Mouse (Mus musculus) bone marrow macrophage, adult 2 months (primary cell): ENCODE measurements around the gene Stag1. TPM values are rescaled to one million over a fixed set of nuclear protein-coding genes. Genes with fewer than 3 reads are reported as not detected.

Experiments
- H3K27ac ChIP-seq: 2 replicates; pipeline ENCODE4 v1.5.1; 2012; ENCODE audit warnings: low read depth, low read length; ENCODE audit not compliant: insufficient read depth
- H3K4me1 ChIP-seq: 2 replicates; pipeline ENCODE4 v1.6.1; 2012; ENCODE audit warnings: low read length; ENCODE audit not compliant: control insufficient read depth, insufficient read depth
- H3K4me3 ChIP-seq: 2 replicates; pipeline ENCODE4 v1.5.1; 2012; ENCODE audit warnings: mild to moderate bottlenecking, low read length, moderate library complexity; ENCODE audit not compliant: insufficient read depth
- CTCF ChIP-seq: IDR thresholded peaks from 2 replicates; pipeline ENCODE4 v1.5.1; 2012; ENCODE audit warnings: low read depth, mild to moderate bottlenecking, low read length, moderate library complexity
- POLR2A ChIP-seq: IDR thresholded peaks from 2 replicates; pipeline ENCODE4 v1.6.1; 2012; ENCODE audit warnings: mild to moderate bottlenecking, low read depth, low read length, borderline replicate concordance
- polyA plus RNA-seq: library from polyadenylated mRNA; stranded (reverse); fragments of >200 nt; gene quantifications from 2 replicates; pipeline ENCODE4 v1.2.4, GENCODE M21; 2012; ENCODE audit not compliant: missing spikeins, insufficient read depth, insufficient read length

Stag1 gene
- polyA plus RNA-seq, 1 experiment, result 34.1 TPM

- Histone ChIP-seq H3K27ac (no peak overlapping the region), H3K4me1 (no peaks in the 10 kb centered on the region), H3K4me3 (no peak overlapping the region)
- TF ChIP-seq POLR2A (no peak), CTCF (no peak)
Observed at GRCm38 (mm10) chr9:100944677-100945365, 347.2 kb downstream of the Stag1 start.

GRCm38 (mm10) chr9:100951481-100951880, 353.9 kb downstream of the Stag1 start:
- H3K4me1 ChIP-seq, result no peaks in the 10 kb centered on the region
- TF ChIP-seq POLR2A, result no peak
- no peak for TF ChIP-seq CTCF
- no peak overlapping the region for H3K4me3 ChIP-seq
- H3K27ac ChIP-seq, result no peak overlapping the region

- H3K27ac ChIP-seq, result no peak overlapping the region
- TF ChIP-seq POLR2A, result no peak
- TF ChIP-seq CTCF, result no peak
- no peaks in the 10 kb centered on the region for H3K4me1 ChIP-seq
- no peak overlapping the region for H3K4me3 ChIP-seq
Observed at GRCm38 (mm10) chr9:100962903-100963427, 365.4 kb downstream of the Stag1 start.

GRCm38 (mm10) chr9:100963428-100963912, 365.9 kb downstream of the Stag1 start:
- Histone ChIP-seq H3K27ac (no peak overlapping the region), H3K4me1 (no peaks in the 10 kb centered on the region), H3K4me3 (no peak overlapping the region)
- TF ChIP-seq POLR2A, result no peak
- no peak for TF ChIP-seq CTCF

GRCm38 (mm10) chr9:100964106-100964505, 366.5 kb downstream of the Stag1 start:
- no peak overlapping the region for H3K4me3 ChIP-seq
- no peak for TF ChIP-seq POLR2A
- TF ChIP-seq CTCF, result no peak
- H3K4me1 ChIP-seq, result no peaks in the 10 kb centered on the region

GRCm38 (mm10) chr9:100969461-100969860, 371.9 kb downstream of the Stag1 start:
- H3K27ac ChIP-seq, result no peak overlapping the region
- no peak overlapping the region for H3K4me3 ChIP-seq
- H3K4me1 ChIP-seq, result no peaks in the 10 kb centered on the region
- no peak for TF ChIP-seq CTCF
- TF ChIP-seq POLR2A, result no peak

More at GRCm38 (mm10) chr9:100964106-100964505, 366.5 kb downstream of the Stag1 start:
- no peak overlapping the region for H3K27ac ChIP-seq

GRCm38 (mm10) chr9:100978666-100979065, 381.1 kb downstream of the Stag1 start:
- Histone ChIP-seq H3K27ac (no peak overlapping the region), H3K4me1 (no peaks in the 10 kb centered on the region), H3K4me3 (no peak overlapping the region)
- no peak for TF ChIP-seq POLR2A
- no peak for TF ChIP-seq CTCF

GRCm38 (mm10) chr9:100979260-100979659, 381.7 kb downstream of the Stag1 start:
- no peak for TF ChIP-seq CTCF
- no peak for TF ChIP-seq POLR2A
- Histone ChIP-seq H3K4me1 (no peaks in the 10 kb centered on the region), H3K27ac (no peak overlapping the region), H3K4me3 (no peak overlapping the region)

GRCm38 (mm10) chr9:100982786-100983185, 385.2 kb downstream of the Stag1 start:
- Histone ChIP-seq H3K27ac (no peak overlapping the region), H3K4me3 (no peak overlapping the region), H3K4me1 (no peaks in the 10 kb centered on the region)
- TF ChIP-seq CTCF (no peak), POLR2A (no peak)
